Mouse (Mus musculus) thymus, adult 2 months (tissue): ENCODE results near the gene Tmem63a. TPM values are rescaled to one million over a fixed set of nuclear protein-coding genes. Genes with fewer than 3 reads are reported as not detected.
A peak's percentile ranks its signal among the peaks of the same experiment; 100 is the strongest.

Experiments
- DNase-seq: peaks from one replicate; pipeline ENCODE4 v3.0.0; 2021
- H3K27ac ChIP-seq: fragments of 200-500 bp; 2 replicates; pipeline ENCODE4 v1.5.1; 2012; ENCODE audit warnings: low read length, control low read depth; ENCODE audit not compliant: control insufficient read depth, insufficient read depth
- H3K27me3 ChIP-seq: fragments of 200-500 bp; 2 replicates; pipeline ENCODE4 v1.6.1; 2012; ENCODE audit warnings: mild to moderate bottlenecking, low read length, moderate library complexity, mixed read lengths; ENCODE audit not compliant: control insufficient read depth, insufficient read depth
- H3K36me3 ChIP-seq: fragments of 200-500 bp; 2 replicates; pipeline ENCODE4 v1.6.1; 2012; ENCODE audit warnings: mild to moderate bottlenecking, low read length, moderate library complexity; ENCODE audit not compliant: control insufficient read depth, insufficient read depth
- H3K4me1 ChIP-seq: fragments of 200-500 bp; replicated peaks from 2 replicates; pipeline ENCODE4 v1.6.1; 2012; ENCODE audit warnings: low read length; ENCODE audit not compliant: control insufficient read depth, insufficient read depth
- H3K4me3 ChIP-seq: fragments of 200-500 bp; 2 replicates; pipeline ENCODE4 v1.5.1; 2012; ENCODE audit warnings: mild to moderate bottlenecking, low read length, control low read depth, moderate library complexity; ENCODE audit not compliant: control insufficient read depth, insufficient read depth
- CTCF ChIP-seq: fragments of 200-500 bp; IDR thresholded peaks from 2 replicates; pipeline ENCODE4 v1.5.1; 2012; ENCODE audit warnings: mild to moderate bottlenecking, control low read depth, low read length, moderate library complexity, borderline replicate concordance; ENCODE audit not compliant: control insufficient read depth, poor library complexity, insufficient read depth; ENCODE audit errors: extremely low read depth
- POLR2A ChIP-seq: fragments of 200-500 bp; IDR thresholded peaks from 2 replicates; pipeline ENCODE4 v1.6.1; 2012; ENCODE audit warnings: mild to moderate bottlenecking, low read length, control low read depth, moderate library complexity; ENCODE audit not compliant: control insufficient read depth, poor library complexity, insufficient read depth; ENCODE audit errors: extremely low read depth
- WGBS: fragments of 180-500 bp; shearing (Covaris S2); methylation state at CpG from one replicate; pipeline ENCODE4 v1.1.7; 2018; 5-methylcytosine and 5-hydroxymethylcytosine counted together
- polyA plus RNA-seq: library from polyadenylated mRNA; depleted of rRNA; stranded (reverse); fragments of >200 nt; gene quantifications from 2 replicates; pipeline ENCODE4 v1.2.3, GENCODE M21; 2012

Gene Tmem63a
- polyA plus RNA-seq, 1 experiment = 47.3 TPM

GRCm38 (mm10) chr1:180943032-180943644, 994 bp downstream of the Tmem63a start:
- H3K4me1 ChIP-seq = peaks cover 51% of the 10 kb centered on the region
- H3K36me3 ChIP-seq = no peaks in the 10 kb centered on the region
- WGBS = 70% methylated on average over 11 of the region's 11 CpGs
- no peak for TF ChIP-seq CTCF
- TF ChIP-seq POLR2A = no peak
- H3K4me3 ChIP-seq = peak overlapping the region; percentile 56
- DNase-seq = no peak
- H3K27ac ChIP-seq = peak overlapping the region; percentile 20; the same call in 1 of the 2 replicates
- no peaks in the 10 kb centered on the region for H3K27me3 ChIP-seq

GRCm38 (mm10) chr1:180943896-180944295, 1.8 kb downstream of the Tmem63a start:
- no peak for DNase-seq
- H3K27me3 ChIP-seq = no peaks in the 10 kb centered on the region
- no peaks in the 10 kb centered on the region for H3K36me3 ChIP-seq
- no peak overlapping the region for H3K4me3 ChIP-seq
- peaks cover 51% of the 10 kb centered on the region for H3K4me1 ChIP-seq
- 81% methylated on average over 1 of the region's 1 CpGs for WGBS
- H3K27ac ChIP-seq = no peak overlapping the region
- TF ChIP-seq POLR2A (no peak), CTCF (no peak)

GRCm38 (mm10) chr1:180944553-180944952, 2.4 kb downstream of the Tmem63a start:
- H3K36me3 ChIP-seq = no peaks in the 10 kb centered on the region
- H3K27ac ChIP-seq = peak overlapping the region; percentile 15
- H3K4me3 ChIP-seq = no peak overlapping the region
- DNase-seq = no peak
- 82% methylated on average over 4 of the region's 4 CpGs for WGBS
- no peaks in the 10 kb centered on the region for H3K27me3 ChIP-seq
- peaks cover 51% of the 10 kb centered on the region for H3K4me1 ChIP-seq
- TF ChIP-seq CTCF (no peak), POLR2A (no peak)

GRCm38 (mm10) chr1:180945001-180945980, 3.1 kb downstream of the Tmem63a start:
- peak overlapping the region; percentile 18 for H3K4me3 ChIP-seq
- peak overlapping the region; percentile 49 for H3K27ac ChIP-seq
- H3K36me3 ChIP-seq = no peaks in the 10 kb centered on the region
- peaks cover 51% of the 10 kb centered on the region for H3K4me1 ChIP-seq
- 14% methylated on average over 20 of the region's 20 CpGs for WGBS
- TF ChIP-seq POLR2A = no peak
- no peak for TF ChIP-seq CTCF
- no peaks in the 10 kb centered on the region for H3K27me3 ChIP-seq
- peak; percentile 44 for DNase-seq

- TF ChIP-seq CTCF = no peak
- TF ChIP-seq POLR2A = no peak
- 96% methylated on average over 6 of the region's 6 CpGs for WGBS
- H3K27me3 ChIP-seq = no peaks in the 10 kb centered on the region
- H3K27ac ChIP-seq = no peak overlapping the region
- DNase-seq = no peak
- H3K4me3 ChIP-seq = no peak overlapping the region
- no peaks in the 10 kb centered on the region for H3K36me3 ChIP-seq
- peaks cover 42% of the 10 kb centered on the region for H3K4me1 ChIP-seq
These were observed 4.3 kb downstream of the Tmem63a start for GRCm38 (mm10) chr1:180946448-180946847.

- Histone ChIP-seq H3K27me3 (no peaks in the 10 kb centered on the region), H3K4me1 (0 out of 2 replicates have a peak, but pooled peaks cover 3% of the 10 kb centered on the region), H3K4me3 (no peak overlapping the region), H3K27ac (no peak overlapping the region), H3K36me3 (no peaks in the 10 kb centered on the region; the same call in 1 of the 2 replicates)
- 91% methylated on average over 6 of the region's 6 CpGs for WGBS
- no peak for DNase-seq
- TF ChIP-seq POLR2A = no peak
- TF ChIP-seq CTCF = no peak
These were observed 10.1 kb downstream of the Tmem63a start for GRCm38 (mm10) chr1:180952085-180952746.
